Mouse (Mus musculus): ENCODE data around the gene Styx. TPM values are rescaled to one million over a fixed set of nuclear protein-coding genes. Genes with fewer than 3 reads are reported as not detected.
"Not testable (repeated sequence)": the region's sequence is repeated elsewhere in the genome, so short reads cannot be mapped to it uniquely, and the experiment has no call there.

The Styx gene
- polyA plus RNA-seq, 1 experiment from 2014 or later = 38.5 TPM

DNA sequence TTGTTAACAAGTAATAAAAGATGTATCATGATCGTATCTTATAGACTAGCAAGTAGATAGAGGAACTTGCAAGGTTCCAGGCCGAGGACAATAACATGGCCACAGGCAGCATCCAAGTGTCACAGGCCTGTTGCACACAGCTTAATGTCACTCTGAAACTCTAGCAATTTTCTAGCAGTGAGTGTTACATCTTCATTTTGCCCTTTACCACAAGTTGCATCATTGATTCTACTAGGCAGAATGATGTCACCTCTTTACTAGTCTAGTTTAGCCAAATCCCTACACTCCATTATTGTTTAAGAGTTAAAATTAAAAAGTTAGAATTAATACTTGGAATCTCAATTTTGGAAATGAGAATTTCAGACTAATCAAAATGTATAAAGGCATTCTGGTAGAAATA lies 34.7 kb downstream of the Styx start:
- whole genome bisulfite sequencing = 96% methylated on average over 2 of the region's 2 CpGs
- ATAC-seq (replicated peaks; ENCODE audit: low FRiP score) = no peak

DNA sequence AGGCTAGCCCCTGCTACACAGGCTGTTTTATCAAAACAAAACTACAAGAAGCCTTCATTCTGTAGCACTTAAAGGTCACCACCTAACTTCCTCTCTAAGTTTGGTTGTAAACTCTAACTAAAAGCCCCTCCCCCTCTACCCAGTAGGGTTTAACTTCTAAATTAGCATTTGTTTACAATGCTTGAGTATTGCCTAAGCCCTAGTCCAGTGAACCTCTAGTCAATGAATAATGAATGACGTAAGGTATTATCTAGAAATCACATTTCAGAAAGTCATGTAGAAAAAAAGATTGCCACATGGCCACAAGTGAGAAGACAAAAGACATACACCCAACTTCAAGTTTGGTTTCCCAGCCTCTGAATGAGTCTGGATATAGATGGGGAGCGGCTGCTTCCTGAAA lies 36.6 kb downstream of the Styx start:
- Histone ChIP-seq H3K36me3 (ENCODE audit: control insufficient read depth, insufficient read depth, low read length) (no peaks in the 10 kb centered on the region), H3K9ac (ENCODE audit: low read length) (no peak overlapping the region), H3K4me1 (replicated peaks; ENCODE audit: control insufficient read depth, insufficient read depth, low read length) (peaks cover 3% of the 10 kb centered on the region; the same call in 1 of the 2 replicates), H3K9me3 (ENCODE audit: control insufficient read depth, low read length) (no peaks in the 10 kb centered on the region), H3K4me2 (ENCODE audit: low read depth, low read length, severe bottlenecking) (peak overlapping the region; percentile 79), H3K27ac (ENCODE audit: low read depth, low read length) (no peak overlapping the region), H3K4me3 (ENCODE audit: low read depth, low read length) (peak overlapping the region; percentile 75; the same call in 1 of the 2 replicates), H3K27me3 (ENCODE audit: control insufficient read depth, insufficient read depth, low read length) (no peaks in the 10 kb centered on the region)
- ATAC-seq (replicated peaks; ENCODE audit: low FRiP score) (no peak), DNase-seq (ENCODE audit: low spot score) (no peak)
- WGBS = 20% methylated on average over 2 of the region's 2 CpGs

More for the DNA sequence above, 34.7 kb downstream of the Styx start:
- Histone ChIP-seq H3K9ac (ENCODE audit: low read length) (no peak overlapping the region), H3K27ac (ENCODE audit: low read depth, low read length) (no peak overlapping the region), H3K27me3 (ENCODE audit: control insufficient read depth, insufficient read depth, low read length) (no peaks in the 10 kb centered on the region), H3K4me3 (ENCODE audit: low read depth, low read length) (no peak overlapping the region), H3K9me3 (ENCODE audit: control insufficient read depth, low read length) (no peaks in the 10 kb centered on the region), H3K4me2 (ENCODE audit: low read depth, low read length, severe bottlenecking) (no peak overlapping the region), H3K36me3 (ENCODE audit: control insufficient read depth, insufficient read depth, low read length) (no peaks in the 10 kb centered on the region), H3K4me1 (replicated peaks; ENCODE audit: control insufficient read depth, insufficient read depth, low read length) (peaks cover 3% of the 10 kb centered on the region; the same call in 1 of the 2 replicates)
- no peak for DNase-seq (ENCODE audit: low spot score)

DNA sequence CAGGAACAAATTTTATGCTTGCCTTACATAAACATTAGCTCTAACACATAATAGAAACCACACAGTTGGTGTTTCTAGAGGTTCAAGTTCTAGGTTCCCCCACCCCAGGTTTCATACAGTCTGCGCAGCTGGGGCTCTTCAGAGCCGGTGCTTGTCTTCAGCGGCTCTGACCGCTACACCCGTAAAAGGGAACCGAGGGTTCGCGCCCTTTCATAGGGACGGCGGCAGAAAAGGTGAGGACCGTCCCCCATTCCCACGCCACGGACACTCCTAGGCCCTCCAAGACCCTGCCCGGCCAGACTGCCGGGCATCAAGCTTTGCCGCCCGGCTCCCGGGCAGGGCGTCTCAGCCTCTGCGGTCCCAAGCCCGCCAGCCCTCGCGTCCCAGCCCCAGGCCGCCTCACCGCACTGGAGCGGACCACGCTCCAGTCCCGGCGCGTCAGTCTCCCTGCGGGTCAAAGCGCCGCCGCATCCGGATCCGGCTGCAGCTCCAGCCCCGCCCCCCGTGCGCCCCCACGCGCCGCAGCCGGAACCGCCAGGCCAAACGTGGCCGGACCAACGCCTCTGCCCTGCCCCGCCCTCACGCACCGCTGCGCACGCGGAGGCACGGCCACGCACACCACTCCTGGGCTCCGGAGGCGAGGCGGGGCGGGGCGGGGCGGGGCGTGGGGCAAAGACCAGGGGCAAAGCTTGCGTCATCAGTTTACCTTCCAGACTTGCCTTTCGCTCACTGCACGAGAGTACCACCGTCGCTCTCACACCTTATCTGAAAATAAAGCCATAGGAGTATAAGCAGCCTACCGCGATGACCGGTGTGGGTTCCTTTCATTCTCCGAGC lies 37.7 kb downstream of the Styx start:
- peaks cover 3% of the 10 kb centered on the region; the same call in 1 of the 2 replicates for H3K4me1 ChIP-seq (replicated peaks; ENCODE audit: control insufficient read depth, insufficient read depth, low read length)
- DNase-seq (ENCODE audit: low spot score) = peak; percentile 94
- WGBS = under 1% methylated on average over 65 of the region's 71 CpGs
- H3K27me3 ChIP-seq (ENCODE audit: control insufficient read depth, insufficient read depth, low read length) = no peaks in the 10 kb centered on the region
- H3K4me2 ChIP-seq (ENCODE audit: low read depth, low read length, severe bottlenecking) = peak overlapping the region; percentile 79
- H3K36me3 ChIP-seq (ENCODE audit: control insufficient read depth, insufficient read depth, low read length) = no peaks in the 10 kb centered on the region
- no peak overlapping the region for H3K27ac ChIP-seq (ENCODE audit: low read depth, low read length)
- H3K9ac ChIP-seq (ENCODE audit: low read length) = peak overlapping the region; percentile 84
- H3K9me3 ChIP-seq (ENCODE audit: control insufficient read depth, low read length) = no peaks in the 10 kb centered on the region
- ATAC-seq (replicated peaks; ENCODE audit: low FRiP score) = peak; percentile 95
- peak overlapping the region; percentile 75 for H3K4me3 ChIP-seq (ENCODE audit: low read depth, low read length)

DNA sequence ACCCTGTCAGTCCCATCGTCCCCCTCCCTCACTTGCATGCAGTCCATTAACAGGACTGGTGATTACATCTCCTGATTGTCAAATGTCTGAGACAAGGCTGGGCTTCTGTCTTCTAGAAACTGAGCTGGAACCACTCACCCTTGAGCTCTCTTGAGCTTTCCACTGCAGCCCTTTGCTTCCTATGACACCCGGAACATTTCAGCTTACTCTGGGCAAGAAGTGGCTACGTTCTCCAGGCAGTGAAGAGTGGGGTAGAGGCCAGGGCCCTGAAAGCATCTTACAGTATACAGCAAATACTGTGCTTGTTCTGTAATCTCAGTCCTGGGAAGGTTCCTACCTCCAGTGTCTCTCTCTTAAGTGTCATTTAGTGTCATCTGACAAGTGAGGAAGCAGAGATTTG lies 38.3 kb downstream of the Styx start:
- H3K9ac ChIP-seq (ENCODE audit: low read length) = peak overlapping the region; percentile 84
- H3K4me3 ChIP-seq (ENCODE audit: low read depth, low read length) = peak overlapping the region; percentile 75
- WGBS = 34% methylated on average over 3 of the region's 3 CpGs
- DNase-seq (ENCODE audit: low spot score) (no peak), ATAC-seq (replicated peaks; ENCODE audit: low FRiP score) (no peak)
- no peak overlapping the region for H3K27ac ChIP-seq (ENCODE audit: low read depth, low read length)
- no peaks in the 10 kb centered on the region for H3K27me3 ChIP-seq (ENCODE audit: control insufficient read depth, insufficient read depth, low read length)
- H3K36me3 ChIP-seq (ENCODE audit: control insufficient read depth, insufficient read depth, low read length) = no peaks in the 10 kb centered on the region
- H3K4me2 ChIP-seq (ENCODE audit: low read depth, low read length, severe bottlenecking) = peak overlapping the region; percentile 79
- H3K9me3 ChIP-seq (ENCODE audit: control insufficient read depth, low read length) = no peaks in the 10 kb centered on the region
- H3K4me1 ChIP-seq (replicated peaks; ENCODE audit: control insufficient read depth, insufficient read depth, low read length) = peaks cover 3% of the 10 kb centered on the region; the same call in 1 of the 2 replicates

DNA sequence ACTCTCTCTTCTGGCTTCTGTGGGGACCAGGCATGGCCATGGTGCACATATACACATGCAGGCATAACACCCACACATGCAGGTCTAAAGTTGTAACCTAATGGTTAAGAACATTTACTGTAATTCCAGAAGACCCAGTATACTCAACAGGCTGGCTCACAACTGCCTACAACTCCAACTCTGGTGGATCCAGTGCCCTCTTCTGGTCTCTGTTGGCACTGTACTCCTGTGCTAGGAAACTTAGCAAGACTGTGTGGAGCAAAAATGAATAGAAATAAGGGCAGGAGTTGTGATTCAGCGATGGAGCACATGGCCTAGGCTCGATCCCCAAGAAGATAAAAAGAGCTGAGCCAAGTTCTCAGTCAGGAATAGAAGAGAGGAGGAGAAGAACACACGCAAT lies 48.9 kb downstream of the Styx start:
- Histone ChIP-seq H3K9ac (ENCODE audit: low read length) (no peak overlapping the region), H3K27me3 (ENCODE audit: control insufficient read depth, insufficient read depth, low read length) (no peaks in the 10 kb centered on the region), H3K36me3 (ENCODE audit: control insufficient read depth, insufficient read depth, low read length) (no peaks in the 10 kb centered on the region), H3K4me2 (ENCODE audit: low read depth, low read length, severe bottlenecking) (no peak overlapping the region), H3K27ac (ENCODE audit: low read depth, low read length) (no peak overlapping the region), H3K9me3 (ENCODE audit: control insufficient read depth, low read length) (no peaks in the 10 kb centered on the region), H3K4me1 (replicated peaks; ENCODE audit: control insufficient read depth, insufficient read depth, low read length) (no peaks in the 10 kb centered on the region), H3K4me3 (ENCODE audit: low read depth, low read length) (no peak overlapping the region)
- no peak for ATAC-seq (replicated peaks; ENCODE audit: low FRiP score)
- WGBS = 88% methylated on average over 3 of the region's 3 CpGs
- DNase-seq (ENCODE audit: low spot score) = no peak

DNA sequence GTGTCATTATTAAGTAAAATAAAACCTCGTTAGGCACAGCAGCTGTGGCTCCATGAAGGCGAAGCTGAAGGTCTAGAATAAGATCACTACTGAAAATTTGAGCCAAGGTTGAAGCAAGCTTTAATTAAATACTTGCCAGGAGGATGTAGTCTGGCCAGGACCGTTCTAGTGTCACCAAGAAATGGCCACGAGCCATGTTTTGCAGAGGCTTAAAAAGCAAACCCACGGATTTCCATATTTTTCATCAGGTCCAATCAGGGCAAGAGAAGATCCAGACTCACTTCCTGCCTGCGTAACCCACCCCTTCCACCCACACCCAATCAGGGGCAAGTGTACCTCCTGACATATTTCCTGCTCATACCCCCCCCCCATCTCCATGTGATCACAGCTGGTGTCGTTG lies 52.8 kb downstream of the Styx start:
- Histone ChIP-seq H3K36me3 (ENCODE audit: control insufficient read depth, insufficient read depth, low read length) (no peaks in the 10 kb centered on the region), H3K9me3 (ENCODE audit: control insufficient read depth, low read length) (no peaks in the 10 kb centered on the region), H3K4me1 (replicated peaks; ENCODE audit: control insufficient read depth, insufficient read depth, low read length) (no peaks in the 10 kb centered on the region), H3K9ac (ENCODE audit: low read length) (no peak overlapping the region), H3K27ac (ENCODE audit: low read depth, low read length) (no peak overlapping the region), H3K27me3 (ENCODE audit: control insufficient read depth, insufficient read depth, low read length) (no peaks in the 10 kb centered on the region), H3K4me3 (ENCODE audit: low read depth, low read length) (no peak overlapping the region), H3K4me2 (ENCODE audit: low read depth, low read length, severe bottlenecking) (no peak overlapping the region)
- ATAC-seq (replicated peaks; ENCODE audit: low FRiP score) = no peak
- 83% methylated on average over 7 of the region's 7 CpGs for WGBS
- no peak for DNase-seq (ENCODE audit: low spot score)

DNA sequence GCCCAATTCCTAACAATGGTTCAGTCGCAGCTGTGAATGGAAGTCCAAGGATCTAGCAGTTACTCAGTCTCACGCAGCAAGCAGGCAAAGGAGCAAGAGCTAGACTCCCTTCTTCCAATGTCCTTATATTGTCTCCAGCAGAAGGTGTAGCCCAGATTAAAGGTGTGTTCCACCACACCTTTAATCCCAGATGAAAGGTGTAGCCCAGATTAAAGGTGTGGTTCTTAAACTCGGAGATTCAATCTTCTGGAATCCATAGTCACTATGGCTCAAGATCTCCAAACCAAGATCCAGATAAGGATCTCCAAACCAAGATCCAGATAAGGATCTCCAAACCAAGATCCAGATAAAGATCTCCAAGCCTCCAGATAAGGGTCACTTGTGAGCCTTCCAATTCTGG lies 53.9 kb downstream of the Styx start, which contains the start of gene Gnpnat1:
TSS of gene Gnpnat1 (minus strand) at position 101 of the 400 bp plus-strand sequence.
- H3K9me3 ChIP-seq (ENCODE audit: control insufficient read depth, low read length); H3K4me1 ChIP-seq (replicated peaks; ENCODE audit: control insufficient read depth, insufficient read depth, low read length); H3K27me3 ChIP-seq (ENCODE audit: control insufficient read depth, insufficient read depth, low read length); H3K4me2 ChIP-seq (ENCODE audit: low read depth, low read length, severe bottlenecking); H3K36me3 ChIP-seq (ENCODE audit: control insufficient read depth, insufficient read depth, low read length); DNase-seq (ENCODE audit: low spot score); ATAC-seq (replicated peaks; ENCODE audit: low FRiP score); H3K4me3 ChIP-seq (ENCODE audit: low read depth, low read length); H3K27ac ChIP-seq (ENCODE audit: low read depth, low read length); H3K9ac ChIP-seq (ENCODE audit: low read length): not testable (repeated sequence)
- 86% methylated on average over 1 of the region's 3 CpGs for WGBS

DNA sequence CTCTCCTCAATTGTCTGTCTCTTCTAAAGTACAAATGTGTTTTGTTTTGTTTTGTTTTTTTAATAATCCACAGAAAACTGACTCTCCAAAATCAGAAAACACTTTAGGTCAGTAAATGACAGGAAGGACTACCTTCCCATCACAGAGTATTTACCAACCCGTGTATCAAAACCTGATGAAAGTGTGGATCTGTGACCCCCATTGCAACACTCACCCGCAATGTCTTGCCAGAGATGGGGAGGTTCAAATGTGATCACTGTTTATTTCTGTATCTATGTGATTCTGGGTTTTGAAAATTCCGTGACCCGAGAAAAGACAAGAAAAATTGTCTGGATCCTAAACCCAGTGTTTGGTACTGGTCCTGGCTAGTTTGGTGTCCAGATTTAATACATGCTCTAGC lies 65.4 kb downstream of the Styx start:
- ATAC-seq (replicated peaks; ENCODE audit: low FRiP score) = no peak
- Histone ChIP-seq H3K27me3 (ENCODE audit: control insufficient read depth, insufficient read depth, low read length) (no peaks in the 10 kb centered on the region), H3K4me2 (ENCODE audit: low read depth, low read length, severe bottlenecking) (no peak overlapping the region), H3K9me3 (ENCODE audit: control insufficient read depth, low read length) (no peaks in the 10 kb centered on the region), H3K36me3 (ENCODE audit: control insufficient read depth, insufficient read depth, low read length) (no peaks in the 10 kb centered on the region), H3K27ac (ENCODE audit: low read depth, low read length) (no peak overlapping the region), H3K4me1 (replicated peaks; ENCODE audit: control insufficient read depth, insufficient read depth, low read length) (no peaks in the 10 kb centered on the region), H3K4me3 (ENCODE audit: low read depth, low read length) (no peak overlapping the region), H3K9ac (ENCODE audit: low read length) (no peak overlapping the region)
- WGBS = 95% methylated on average over 4 of the region's 4 CpGs
- no peak for DNase-seq (ENCODE audit: low spot score)

DNA sequence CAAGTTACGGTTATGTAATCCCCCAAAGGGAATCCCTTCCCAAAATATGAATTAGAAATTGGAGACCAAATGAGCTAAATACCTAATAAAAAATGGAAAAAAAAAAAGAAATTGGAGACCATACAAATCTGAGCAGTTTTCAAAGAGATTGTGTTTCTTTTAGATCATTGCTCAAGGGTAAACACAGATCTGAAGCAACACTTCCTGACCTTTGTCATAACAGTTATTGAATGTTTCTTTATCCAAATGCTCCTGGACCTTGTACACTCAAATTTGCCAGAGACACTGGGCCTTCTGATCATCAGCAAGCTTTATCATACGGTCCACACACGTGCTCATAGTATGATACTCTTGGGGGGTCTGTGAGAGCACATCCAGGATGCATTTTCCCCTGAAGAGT lies 67.7 kb downstream of the Styx start:
- no peak overlapping the region for H3K9ac ChIP-seq (ENCODE audit: low read length)
- no peaks in the 10 kb centered on the region for H3K27me3 ChIP-seq (ENCODE audit: control insufficient read depth, insufficient read depth, low read length)
- H3K4me3 ChIP-seq (ENCODE audit: low read depth, low read length) = no peak overlapping the region
- no peaks in the 10 kb centered on the region for H3K9me3 ChIP-seq (ENCODE audit: control insufficient read depth, low read length)
- H3K27ac ChIP-seq (ENCODE audit: low read depth, low read length) = no peak overlapping the region
- DNase-seq (ENCODE audit: low spot score) = no peak
- 85% methylated on average over 3 of the region's 3 CpGs for WGBS
- H3K4me1 ChIP-seq (replicated peaks; ENCODE audit: control insufficient read depth, insufficient read depth, low read length) = no peaks in the 10 kb centered on the region
- no peak overlapping the region for H3K4me2 ChIP-seq (ENCODE audit: low read depth, low read length, severe bottlenecking)
- no peaks in the 10 kb centered on the region for H3K36me3 ChIP-seq (ENCODE audit: control insufficient read depth, insufficient read depth, low read length)
- no peak for ATAC-seq (replicated peaks; ENCODE audit: low FRiP score)
